Mouse (Mus musculus) ES-Bruce4 (cell line): ENCODE data around the gene Pfkfb4.

Experiments used
- CTCF ChIP-seq: IDR thresholded peaks from one replicate; pipeline ENCODE4 v1.8.1; 2011; ENCODE audit warnings: low read depth, low read length
- POLR2A ChIP-seq: IDR thresholded peaks from one replicate; pipeline ENCODE4 v1.8.1; 2011; ENCODE audit warnings: low read length; ENCODE audit not compliant: insufficient read depth

DNA sequence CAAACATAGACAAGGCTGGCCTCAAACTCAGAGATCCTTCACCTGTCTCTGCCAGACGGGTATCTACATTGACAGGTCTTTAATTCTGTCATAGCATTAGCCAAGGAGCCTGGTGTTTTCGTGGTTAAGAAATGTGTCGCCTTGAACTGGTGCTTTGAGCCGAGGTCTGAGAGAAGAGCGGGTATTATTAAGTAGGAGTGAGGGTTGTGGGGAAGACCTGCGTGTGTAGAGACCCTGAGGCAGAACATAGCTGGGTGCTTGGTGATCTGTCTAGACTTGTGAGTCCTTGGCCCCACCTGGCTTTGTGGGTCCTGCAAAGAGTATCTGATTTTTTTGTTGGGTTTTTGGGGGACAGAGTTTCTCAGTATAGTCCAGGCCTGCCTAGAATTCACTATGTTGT, 62.3 kb downstream of the Pfkfb4 start:
- TF ChIP-seq CTCF (no peak), POLR2A (no peak)
